Mouse (Mus musculus) kidney, adult 2 months (tissue): Measurements from ENCODE around the gene Lgals1. TPM values are rescaled to one million over a fixed set of nuclear protein-coding genes. Genes with fewer than 3 reads are reported as not detected.
A peak's percentile ranks its signal among the peaks of the same experiment; 100 is the strongest.

Experiments used
- DNase-seq: peaks from one replicate; pipeline ENCODE4 v3.0.0; 2021
- H3K27ac ChIP-seq: fragments of 200-500 bp; 2 replicates; pipeline ENCODE4 v1.5.1; 2012; ENCODE audit warnings: low read depth, low read length, control low read depth, inconsistent platforms; ENCODE audit not compliant: insufficient read depth
- H3K27me3 ChIP-seq: fragments of 200-500 bp; replicated peaks from 2 replicates; pipeline ENCODE4 v1.6.1; 2012; ENCODE audit warnings: mild to moderate bottlenecking, moderate library complexity, low read length, inconsistent platforms; ENCODE audit not compliant: control insufficient read depth, insufficient read depth
- H3K36me3 ChIP-seq: fragments of 200-500 bp; 2 replicates; pipeline ENCODE4 v1.6.1; 2012; ENCODE audit warnings: mild to moderate bottlenecking, moderate library complexity, low read length, inconsistent platforms; ENCODE audit not compliant: control insufficient read depth, insufficient read depth
- H3K4me1 ChIP-seq: fragments of 200-500 bp; 2 replicates; pipeline ENCODE4 v1.6.1; 2011; ENCODE audit warnings: low read length; ENCODE audit not compliant: control insufficient read depth, insufficient read depth
- H3K4me3 ChIP-seq: fragments of 200-500 bp; 2 replicates; pipeline ENCODE4 v1.5.1; 2011; ENCODE audit warnings: mild to moderate bottlenecking, low read depth, low read length, control low read depth; ENCODE audit not compliant: insufficient read depth
- CTCF ChIP-seq: fragments of 200-500 bp; conservative IDR thresholded peaks from 2 replicates; pipeline ENCODE4 v1.5.1; 2011; ENCODE audit warnings: low read depth, mild to moderate bottlenecking, control low read depth, low read length, moderate library complexity, mixed read lengths; ENCODE audit not compliant: insufficient read depth, insufficient read length
- POLR2A ChIP-seq: fragments of 200-500 bp; IDR thresholded peaks from one replicate; pipeline ENCODE4 v1.6.1; 2011; ENCODE audit warnings: low read depth, low read length, control low read depth
- WGBS: fragments of 180-500 bp; shearing (Covaris S2); methylation state at CpG from one replicate; pipeline ENCODE4 v1.1.7; 2018; 5-methylcytosine and 5-hydroxymethylcytosine counted together
- polyA plus RNA-seq: library from polyadenylated mRNA; depleted of rRNA; stranded (reverse); fragments of >200 nt; gene quantifications from 2 replicates; pipeline ENCODE4 v1.2.3, GENCODE M21; 2012

The Lgals1 gene
- polyA plus RNA-seq, 1 experiment, result 310 TPM

DNA sequence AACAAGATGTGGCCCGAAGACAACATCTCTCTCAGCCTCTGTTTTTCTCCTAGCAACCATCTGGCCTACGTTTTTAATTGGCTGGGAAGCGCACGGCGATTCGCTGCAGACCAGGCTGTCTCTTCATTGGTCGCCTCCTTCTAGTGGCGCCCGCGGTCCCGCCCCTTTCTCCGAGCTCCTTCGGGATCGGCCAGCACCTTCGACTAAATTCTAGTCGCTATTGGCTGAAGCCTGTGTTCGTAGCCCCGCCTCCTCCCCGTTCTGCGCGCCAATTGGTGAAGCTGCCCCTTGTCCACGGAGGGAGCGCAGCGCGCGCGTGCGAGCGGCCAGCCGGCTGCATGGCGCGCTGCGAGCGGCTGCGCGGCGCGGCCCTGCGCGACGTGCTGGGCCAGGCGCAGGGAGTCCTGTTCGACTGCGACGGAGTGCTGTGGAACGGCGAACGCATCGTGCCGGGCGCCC lies 12.9 kb upstream of the Lgals1 start, which contains the start of gene Pdxp:
Gene Pdxp, plus strand, starts transcription at position 288 of the 459 bp plus-strand sequence.
- Histone ChIP-seq H3K27me3 (no peaks in the 10 kb centered on the region), H3K36me3 (no peaks in the 10 kb centered on the region), H3K4me3 (peak within 1 kb of the TSS; percentile 29; the same call in 1 of the 2 replicates), H3K27ac (no peak within 1 kb of the TSS), H3K4me1 (no peaks in the 10 kb centered on the region)
- TF ChIP-seq CTCF (no peak), POLR2A (no peak)
- WGBS, result under 1% methylated on average over 51 of the region's 51 CpGs
- DNase-seq, result peak; percentile 96

DNA sequence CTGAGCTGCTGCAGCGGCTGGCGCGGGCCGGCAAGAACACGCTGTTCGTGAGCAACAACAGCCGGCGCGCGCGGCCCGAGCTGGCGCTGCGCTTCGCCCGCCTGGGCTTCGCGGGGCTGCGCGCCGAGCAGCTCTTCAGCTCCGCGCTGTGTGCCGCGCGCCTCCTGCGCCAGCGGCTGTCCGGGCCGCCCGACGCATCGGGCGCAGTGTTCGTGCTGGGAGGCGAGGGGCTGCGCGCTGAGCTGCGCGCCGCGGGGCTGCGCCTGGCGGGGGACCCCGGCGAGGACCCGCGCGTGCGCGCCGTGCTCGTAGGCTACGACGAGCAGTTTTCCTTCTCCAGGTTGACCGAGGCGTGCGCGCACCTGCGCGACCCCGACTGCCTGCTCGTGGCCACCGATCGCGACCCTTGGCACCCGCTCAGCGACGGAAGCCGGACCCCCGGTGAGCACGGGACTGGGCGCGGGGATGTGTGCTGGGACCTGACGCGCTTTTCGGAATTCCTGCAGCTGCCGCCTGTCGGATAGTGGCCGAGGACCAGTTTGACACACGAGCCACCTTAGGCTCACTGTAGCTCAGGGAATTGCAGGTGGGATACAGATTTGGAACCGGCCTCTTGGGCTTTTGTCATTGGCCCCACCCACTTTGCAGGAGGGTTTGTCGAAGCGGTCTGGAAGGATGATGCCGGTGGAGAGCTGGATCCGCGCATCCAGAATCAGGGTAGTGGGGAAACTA lies 12.3 kb upstream of the Lgals1 start:
- H3K4me3 ChIP-seq, result peak overlapping the region; percentile 29; the same call in 1 of the 2 replicates
- WGBS, result 3% methylated on average over 87 of the region's 87 CpGs
- no peaks in the 10 kb centered on the region for H3K27me3 ChIP-seq
- no peak for TF ChIP-seq POLR2A
- TF ChIP-seq CTCF, result no peak
- no peak for DNase-seq
- no peak overlapping the region for H3K27ac ChIP-seq
- no peaks in the 10 kb centered on the region for H3K4me1 ChIP-seq
- no peaks in the 10 kb centered on the region for H3K36me3 ChIP-seq

DNA sequence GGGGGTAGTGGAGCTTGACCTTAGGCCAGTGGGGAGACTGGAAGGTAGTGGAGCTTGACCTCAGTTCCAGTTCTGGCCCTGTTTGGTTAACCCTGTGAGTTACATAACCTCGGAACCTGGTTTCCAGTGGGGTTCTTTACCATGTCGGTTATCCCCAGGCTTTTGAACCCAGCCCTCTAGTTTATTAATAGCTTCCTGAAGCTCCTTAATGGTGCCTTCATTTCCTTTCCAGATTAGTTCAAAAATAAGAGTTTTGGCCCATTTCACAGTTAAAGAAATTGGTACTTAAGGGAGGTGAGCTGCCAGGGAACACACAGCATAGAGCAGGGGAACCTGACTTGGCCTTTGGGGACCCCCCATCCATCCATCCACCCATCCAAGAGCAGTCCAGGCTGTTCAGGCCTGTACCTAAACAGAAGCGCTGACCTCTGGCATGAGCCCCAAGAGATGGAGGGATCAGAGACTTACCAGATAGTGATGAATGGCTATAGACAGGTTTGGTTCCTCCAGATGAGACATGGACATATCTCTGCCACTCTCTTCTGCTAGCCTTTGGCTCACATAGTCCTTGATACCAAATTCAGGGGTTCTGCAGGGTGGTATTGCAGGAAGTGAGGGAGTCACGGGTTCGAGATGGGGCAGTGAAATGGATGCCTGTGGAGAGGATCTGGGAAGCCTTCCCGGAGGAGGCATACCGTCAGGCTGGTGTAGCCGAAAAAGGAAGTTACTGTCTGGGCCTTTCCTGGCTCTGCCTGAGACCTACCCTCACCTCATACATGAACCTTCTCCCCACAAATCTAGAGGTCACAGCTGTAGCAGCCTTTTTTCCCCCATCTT lies 11.5 kb upstream of the Lgals1 start:
- Histone ChIP-seq H3K4me3 (no peak overlapping the region), H3K27me3 (no peaks in the 10 kb centered on the region), H3K27ac (no peak overlapping the region), H3K36me3 (no peaks in the 10 kb centered on the region), H3K4me1 (no peaks in the 10 kb centered on the region)
- WGBS, result 60% methylated on average over 8 of the region's 8 CpGs
- TF ChIP-seq CTCF (no peak), POLR2A (no peak)
- peak; percentile 24 for DNase-seq

DNA sequence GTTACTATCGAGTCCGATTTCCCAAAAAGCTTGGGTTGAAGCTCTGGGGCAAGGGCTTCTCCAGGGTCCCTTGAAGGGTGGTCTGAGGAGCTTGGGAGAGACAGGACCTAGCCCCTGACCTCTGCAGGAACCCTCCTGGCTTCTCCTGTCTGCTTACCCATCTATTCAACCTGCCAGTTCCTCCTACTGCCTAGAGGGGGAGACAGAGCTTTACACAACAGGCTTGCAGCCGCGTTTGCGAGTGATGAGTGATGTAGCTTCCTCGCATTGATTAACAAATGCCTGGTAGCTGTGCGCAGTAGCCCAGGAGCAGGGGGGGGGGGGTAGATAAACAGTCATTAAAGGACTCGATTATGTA lies 10.9 kb upstream of the Lgals1 start:
- no peaks in the 10 kb centered on the region for H3K27me3 ChIP-seq
- H3K4me3 ChIP-seq, result no peak overlapping the region
- DNase-seq, result peak; percentile 83
- no peaks in the 10 kb centered on the region for H3K36me3 ChIP-seq
- TF ChIP-seq POLR2A (no peak), CTCF (peak; percentile 98)
- 14% methylated on average over 8 of the region's 8 CpGs for WGBS
- H3K4me1 ChIP-seq, result no peaks in the 10 kb centered on the region
- no peak overlapping the region for H3K27ac ChIP-seq

DNA sequence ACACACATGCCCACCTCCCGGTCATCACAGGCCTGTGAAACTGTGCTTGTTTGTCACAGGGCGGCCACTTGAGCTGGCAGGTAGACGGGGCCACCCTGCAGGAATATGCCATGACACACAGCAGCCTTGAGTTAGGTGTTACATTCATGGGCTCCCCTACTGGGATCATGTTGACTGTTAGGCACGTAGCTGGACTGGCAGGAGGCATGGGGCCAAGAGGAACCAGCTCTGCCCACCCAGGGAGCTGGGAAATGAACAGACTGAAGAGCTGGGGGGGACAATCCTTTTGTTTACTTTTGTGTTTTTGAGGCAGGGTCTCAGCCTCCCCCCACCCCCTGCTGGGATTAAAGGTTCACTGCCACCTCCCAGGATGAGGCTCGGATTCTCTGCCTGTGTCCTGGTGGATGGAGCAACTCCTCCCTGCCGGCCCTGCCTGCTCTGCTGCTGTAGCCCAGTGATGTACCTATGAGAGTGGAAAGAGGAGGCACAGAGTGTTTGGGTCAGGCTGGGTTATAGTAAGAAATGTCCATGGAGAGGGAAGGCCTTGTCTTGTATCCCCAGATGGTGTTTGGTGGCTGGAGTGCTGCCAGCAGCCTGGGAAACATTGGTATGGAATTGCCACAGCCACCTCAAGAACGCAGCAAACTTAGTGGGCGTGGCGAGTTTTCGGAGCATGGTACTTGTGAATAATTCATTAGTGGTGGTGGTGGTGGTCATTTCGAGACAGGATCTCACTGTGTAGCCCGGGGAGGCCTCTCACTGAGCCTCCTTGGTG lies 10.3 kb upstream of the Lgals1 start:
- no peak overlapping the region for H3K27ac ChIP-seq

DNA sequence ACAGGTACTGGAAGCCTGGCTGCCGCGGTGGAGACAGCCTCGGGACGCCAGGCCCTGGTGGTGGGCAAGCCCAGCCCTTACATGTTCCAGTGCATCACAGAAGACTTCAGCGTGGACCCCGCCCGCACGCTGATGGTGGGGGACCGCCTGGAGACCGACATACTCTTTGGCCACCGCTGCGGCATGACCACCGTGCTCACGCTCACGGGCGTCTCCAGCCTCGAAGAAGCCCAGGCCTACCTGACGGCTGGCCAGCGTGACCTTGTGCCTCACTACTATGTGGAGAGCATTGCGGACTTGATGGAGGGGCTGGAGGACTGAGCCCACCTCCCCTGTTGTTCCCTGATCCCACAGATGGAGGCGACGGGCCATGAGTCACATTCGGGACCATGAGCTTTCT lies 8.4 kb upstream of the Lgals1 start:
- Histone ChIP-seq H3K27me3 (no peaks in the 10 kb centered on the region), H3K27ac (no peak overlapping the region), H3K36me3 (no peaks in the 10 kb centered on the region), H3K4me3 (no peak overlapping the region), H3K4me1 (no peaks in the 10 kb centered on the region)
- TF ChIP-seq CTCF, result no peak
- TF ChIP-seq POLR2A, result no peak
- DNase-seq, result no peak
- WGBS, result 93% methylated on average over 23 of the region's 23 CpGs

More for the DNA sequence above, 10.3 kb upstream of the Lgals1 start:
- H3K36me3 ChIP-seq, result no peaks in the 10 kb centered on the region
- no peaks in the 10 kb centered on the region for H3K4me1 ChIP-seq
- no peaks in the 10 kb centered on the region for H3K27me3 ChIP-seq
- WGBS, result 74% methylated on average over 12 of the region's 12 CpGs
- no peak overlapping the region for H3K4me3 ChIP-seq
- no peak for DNase-seq
- TF ChIP-seq POLR2A, result no peak
- no peak for TF ChIP-seq CTCF
